Mouse (Mus musculus): ENCODE data around the gene D430041D05Rik.

D430041D05Rik gene

GRCm38 (mm10) chr2:104218114-104218513, 192.7 kb downstream of the D430041D05Rik start:
- TF ChIP-seq GATA4 (IDR thresholded peaks at IDR 0.05; ENCODE audit: insufficient replicate concordance, low read length), result no peak

- no peak for TF ChIP-seq GATA4 (IDR thresholded peaks at IDR 0.05; ENCODE audit: insufficient replicate concordance, low read length)
These were observed 201.4 kb downstream of the D430041D05Rik start for GRCm38 (mm10) chr2:104209408-104209807.

GRCm38 (mm10) chr2:104208415-104208814, 202.4 kb downstream of the D430041D05Rik start:
- no peak for TF ChIP-seq GATA4 (IDR thresholded peaks at IDR 0.05; ENCODE audit: insufficient replicate concordance, low read length)

- no peak for TF ChIP-seq GATA4 (IDR thresholded peaks at IDR 0.05; ENCODE audit: insufficient replicate concordance, low read length)
These were observed 202.9 kb downstream of the D430041D05Rik start for GRCm38 (mm10) chr2:104207948-104208347.

- TF ChIP-seq GATA4 (IDR thresholded peaks at IDR 0.05; ENCODE audit: insufficient replicate concordance, low read length), result no peak
These were observed 205.2 kb downstream of the D430041D05Rik start for GRCm38 (mm10) chr2:104205623-104206022.

GRCm38 (mm10) chr2:104200211-104200610, 210.6 kb downstream of the D430041D05Rik start:
- TF ChIP-seq GATA4 (IDR thresholded peaks at IDR 0.05; ENCODE audit: insufficient replicate concordance, low read length), result no peak

GRCm38 (mm10) chr2:104198186-104198585, 212.6 kb downstream of the D430041D05Rik start:
- TF ChIP-seq GATA4 (IDR thresholded peaks at IDR 0.05; ENCODE audit: insufficient replicate concordance, low read length), result no peak

GRCm38 (mm10) chr2:104197281-104197680, 213.5 kb downstream of the D430041D05Rik start:
- TF ChIP-seq GATA4 (IDR thresholded peaks at IDR 0.05; ENCODE audit: insufficient replicate concordance, low read length), result no peak

GRCm38 (mm10) chr2:104192401-104193141, 218.2 kb downstream of the D430041D05Rik start:
- TF ChIP-seq GATA4 (IDR thresholded peaks at IDR 0.05; ENCODE audit: insufficient replicate concordance, low read length), result no peak

GRCm38 (mm10) chr2:104191723-104192122, 219.1 kb downstream of the D430041D05Rik start:
- TF ChIP-seq GATA4 (IDR thresholded peaks at IDR 0.05; ENCODE audit: insufficient replicate concordance, low read length), result no peak

GRCm38 (mm10) chr2:104188859-104189258, 222.0 kb downstream of the D430041D05Rik start:
- no peak for TF ChIP-seq GATA4 (IDR thresholded peaks at IDR 0.05; ENCODE audit: insufficient replicate concordance, low read length)

GRCm38 (mm10) chr2:104187073-104187472, 223.7 kb downstream of the D430041D05Rik start:
- no peak for TF ChIP-seq GATA4 (IDR thresholded peaks at IDR 0.05; ENCODE audit: insufficient replicate concordance, low read length)

- no peak for TF ChIP-seq GATA4 (IDR thresholded peaks at IDR 0.05; ENCODE audit: insufficient replicate concordance, low read length)
These were observed 225.2 kb downstream of the D430041D05Rik start for GRCm38 (mm10) chr2:104185616-104186015.

- no peak for TF ChIP-seq GATA4 (IDR thresholded peaks at IDR 0.05; ENCODE audit: insufficient replicate concordance, low read length)
These were observed 226.5 kb downstream of the D430041D05Rik start for GRCm38 (mm10) chr2:104184296-104184695.

- no peak for TF ChIP-seq GATA4 (IDR thresholded peaks at IDR 0.05; ENCODE audit: insufficient replicate concordance, low read length)
These were observed 227.5 kb downstream of the D430041D05Rik start for GRCm38 (mm10) chr2:104183246-104183845.

GRCm38 (mm10) chr2:104179636-104180035, 231.2 kb downstream of the D430041D05Rik start:
- peak; percentile 40; the same call in 1 of the 2 replicates for TF ChIP-seq GATA4 (IDR thresholded peaks at IDR 0.05; ENCODE audit: insufficient replicate concordance, low read length)
